37 mouse cellular contexts compared by ENCODE assay signal in genomic region chr2:149812899-149813298, GRCm38 (mm10). TPM values are rescaled to one million over a fixed set of nuclear protein-coding genes. Genes with fewer than 3 reads are reported as not detected.
"Had no signal": no experiment of that assay in that cellular context is flagged by ENCODE, and none has a peak within 500 bp of the region (broad histone marks: within the 10 kb centered on the region; RNA-seq: fewer than 3 reads in every experiment).

No protein-coding gene starts in this region.

- H3K36me3 ChIP-seq: heart, embryonic 13.5 days; heart, embryonic 15.5 days; hindbrain, embryonic 12.5 days; kidney, embryonic 15.5 days; limb, embryonic 13.5 days; limb, embryonic 15.5 days; liver, embryonic 12.5 days had no signal

- ATAC-seq: hindbrain, embryonic 16.5 days; intestine, embryonic 16.5 days; liver, embryonic 12.5 days had no signal

- H3K9ac ChIP-seq: heart, embryonic 13.5 days; heart, embryonic 15.5 days; hindbrain, embryonic 12.5 days; hindbrain, embryonic 14.5 days; kidney, embryonic 15.5 days; limb, embryonic 13.5 days; limb, embryonic 15.5 days; liver, embryonic 12.5 days; liver, embryonic 14.5 days had no signal

- H3K4me1 ChIP-seq: hindbrain, embryonic 12.5 days; kidney, embryonic 15.5 days; limb, embryonic 13.5 days; limb, embryonic 15.5 days; liver, embryonic 12.5 days had no signal

- H3K4me3 ChIP-seq: heart, adult 2 months; heart, embryonic 13.5 days; heart, embryonic 15.5 days; hindbrain, embryonic 12.5 days; kidney, embryonic 15.5 days; limb, embryonic 13.5 days; limb, embryonic 15.5 days; liver, embryonic 12.5 days had no signal

- H3K27me3 ChIP-seq: heart, embryonic 13.5 days; heart, embryonic 15.5 days; hindbrain, embryonic 12.5 days; kidney, embryonic 15.5 days; limb, embryonic 13.5 days; limb, embryonic 15.5 days; liver, embryonic 12.5 days had no signal

- DNase-seq: gastrocnemius, postnatal 14 days; gastrocnemius, postnatal 36 days; heart, adult 11 months; heart, adult 2 months; heart, postnatal 14 days; heart, postnatal 36 days; kidney, adult 11 months; kidney, adult 2 months; kidney, adult 9 months; kidney, postnatal 14 days; kidney, postnatal 36 days; layer of hippocampus, adult 9-11 months; layer of hippocampus, postnatal 36 days; left cerebral cortex, postnatal 4 days had no signal

- H3K27ac ChIP-seq: heart, adult 2 months; heart, embryonic 13.5 days; heart, embryonic 15.5 days; hindbrain, embryonic 12.5 days; hindbrain, embryonic 14.5 days; kidney, embryonic 15.5 days; kidney, postnatal 0 days; limb, embryonic 13.5 days; limb, embryonic 15.5 days; liver, embryonic 12.5 days; liver, embryonic 14.5 days had no signal

- H3K4me2 ChIP-seq: heart, embryonic 11.5 days; heart, embryonic 13.5 days; heart, embryonic 15.5 days; hindbrain, embryonic 12.5 days; hindbrain, embryonic 14.5 days; kidney, embryonic 15.5 days; limb, embryonic 13.5 days; limb, embryonic 15.5 days; liver, embryonic 12.5 days had no signal

- H3K9me3 ChIP-seq: heart, embryonic 13.5 days; heart, embryonic 15.5 days; hindbrain, embryonic 12.5 days; kidney, embryonic 15.5 days; limb, embryonic 13.5 days; limb, embryonic 15.5 days; liver, embryonic 12.5 days had no signal

RNA-seq across cellular contexts. Expression of gene Syndig1, which starts 16.1 kb away (rescaled TPM):
- total RNA-seq: gastrocnemius, adult 18-20 months; gastrocnemius, postnatal 36 days; hematopoietic stem cell, adult 5-6 weeks; liver, adult 2 months had no signal
- polyA plus RNA-seq: liver, adult 2 months had no signal

RNA-seq across cellular contexts. Expression of gene C530025M09Rik, which starts 18.1 kb away (rescaled TPM):
- total RNA-seq: gastrocnemius, adult 18-20 months; gastrocnemius, adult 8-10 months; gastrocnemius, postnatal 14 days; gastrocnemius, postnatal 36 days; heart, adult 2 months; heart, postnatal 14 days; heart, postnatal 36 days; hematopoietic stem cell, adult 5-6 weeks; liver, adult 2 months had no signal
- polyA plus RNA-seq: gonadal fat pad, adult 2 months; heart, adult 2 months; heart, embryonic 11.5 days; heart, embryonic 15.5 days; heart, postnatal 0 days; intestine, embryonic 14.5 days; intestine, embryonic 16.5 days; kidney, adult 2 months; kidney, postnatal 0 days; large intestine, adult 2 months; limb, embryonic 11.5 days; limb, embryonic 15.5 days; liver, adult 2 months; liver, embryonic 12.5 days; liver, embryonic 14.5 days; liver, embryonic 16.5 days had no signal
